Mouse (Mus musculus): ENCODE results near the gene Fgfr2.

The Fgfr2 gene

GRCm38 (mm10) chr7:132585695-132586491 lies 537.3 kb downstream of the Fgfr2 start:
- no peak for DNase-seq (ENCODE audit: low read depth, low spot score)

DNA sequence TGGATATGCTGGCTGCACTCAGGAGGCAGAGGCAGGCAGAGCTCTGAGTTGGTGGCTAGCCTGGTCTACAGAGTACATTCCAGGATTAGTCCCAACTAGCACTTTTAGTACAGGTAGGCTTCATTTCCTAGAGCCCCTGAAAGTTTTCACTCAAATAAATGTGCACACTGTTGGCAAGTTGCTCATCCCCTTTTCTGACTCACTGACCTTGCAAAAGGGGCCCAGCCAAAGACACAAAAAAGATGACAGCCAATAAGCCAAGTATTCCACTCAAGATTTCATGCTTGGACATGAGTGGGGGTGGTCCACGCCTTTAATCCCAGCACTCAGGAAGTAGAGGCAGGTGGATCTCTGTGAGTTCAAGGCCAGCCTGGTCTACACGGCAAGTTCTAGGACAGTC lies 541.7 kb downstream of the Fgfr2 start:
- DNase-seq (ENCODE audit: low read depth, low spot score), result no peak

- no peak for DNase-seq (ENCODE audit: low read depth, low spot score)
Observed at GRCm38 (mm10) chr7:132580511-132580910, 542.6 kb downstream of the Fgfr2 start.

- no peak for DNase-seq (ENCODE audit: low read depth, low spot score)
Observed at GRCm38 (mm10) chr7:132576891-132577290, 546.3 kb downstream of the Fgfr2 start.

DNA sequence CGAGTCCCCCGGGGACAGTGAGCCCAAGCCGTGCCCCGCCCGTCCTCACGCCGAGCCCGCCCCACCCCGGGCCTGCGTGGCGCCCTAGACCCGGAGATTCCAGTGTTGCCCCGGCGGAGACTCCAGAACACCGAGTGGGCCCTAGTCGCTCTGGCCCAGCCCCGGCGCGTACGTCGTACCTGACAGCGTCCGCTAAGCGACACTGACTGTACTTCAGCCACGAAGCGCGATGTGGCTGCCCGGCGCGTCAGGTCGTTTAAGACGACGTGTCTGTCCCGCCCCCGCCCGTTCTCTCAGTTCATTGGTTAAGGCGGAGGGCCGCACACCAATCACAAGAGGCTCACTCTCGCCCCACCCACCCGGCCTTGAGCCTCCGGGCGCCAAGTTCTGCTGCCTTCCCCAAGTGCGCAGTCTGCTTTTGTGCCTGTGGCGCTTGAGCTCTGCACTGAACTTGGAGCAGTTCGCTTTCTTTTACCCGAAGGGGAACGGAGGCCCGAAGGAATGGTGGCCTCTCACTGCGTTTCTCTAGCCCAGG lies 547.0 kb downstream of the Fgfr2 start, which contains the start of gene Oat:
Gene Oat, minus strand, starts transcription at position 283 of the 535 bp plus-strand sequence.
- peak; percentile 97 for DNase-seq (ENCODE audit: low read depth, low spot score)

- peak; percentile 92 for DNase-seq (ENCODE audit: low read depth, low spot score)
Observed at GRCm38 (mm10) chr7:132575623-132576022, 547.5 kb downstream of the Fgfr2 start.

DNA sequence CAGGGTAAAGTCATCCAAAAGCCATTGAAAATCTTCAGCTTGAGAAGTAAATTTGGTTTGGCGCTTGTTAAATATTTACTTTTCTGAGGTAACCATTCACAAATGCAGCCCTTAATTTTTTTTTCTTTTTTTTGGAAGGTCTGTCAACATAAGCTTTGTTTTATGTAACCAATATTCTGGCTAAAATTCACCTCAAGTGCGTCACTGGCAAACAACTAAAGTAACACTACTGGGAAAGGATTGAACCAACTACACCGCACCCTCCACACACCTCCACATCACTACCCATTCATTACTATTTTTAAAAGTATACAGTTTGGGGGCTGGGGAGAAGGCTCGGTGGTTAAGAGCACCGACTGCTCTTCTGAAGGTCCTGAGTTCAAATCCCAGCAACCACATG lies 548.5 kb downstream of the Fgfr2 start:
- DNase-seq (ENCODE audit: low read depth, low spot score), result no peak

DNA sequence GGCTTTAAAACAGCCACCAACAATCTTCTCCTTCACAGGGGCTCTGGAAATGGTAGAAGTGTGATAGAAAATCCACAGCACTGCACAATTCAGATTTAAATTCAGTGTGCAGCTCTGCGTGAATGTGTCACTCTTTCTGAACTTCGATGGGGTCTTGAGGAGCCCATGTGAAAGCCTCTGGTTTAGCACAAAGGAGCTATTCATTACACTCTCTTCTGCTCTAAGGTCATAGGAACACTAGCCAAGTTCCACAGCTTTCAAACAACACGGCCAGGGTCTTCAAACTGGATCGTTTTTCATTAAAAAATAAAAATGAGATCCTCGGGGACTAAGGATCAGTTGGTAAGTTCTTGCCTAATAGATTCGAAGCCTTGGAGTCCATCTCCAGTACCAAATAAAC lies 549.9 kb downstream of the Fgfr2 start:
- DNase-seq (ENCODE audit: low read depth, low spot score), result no peak

DNA sequence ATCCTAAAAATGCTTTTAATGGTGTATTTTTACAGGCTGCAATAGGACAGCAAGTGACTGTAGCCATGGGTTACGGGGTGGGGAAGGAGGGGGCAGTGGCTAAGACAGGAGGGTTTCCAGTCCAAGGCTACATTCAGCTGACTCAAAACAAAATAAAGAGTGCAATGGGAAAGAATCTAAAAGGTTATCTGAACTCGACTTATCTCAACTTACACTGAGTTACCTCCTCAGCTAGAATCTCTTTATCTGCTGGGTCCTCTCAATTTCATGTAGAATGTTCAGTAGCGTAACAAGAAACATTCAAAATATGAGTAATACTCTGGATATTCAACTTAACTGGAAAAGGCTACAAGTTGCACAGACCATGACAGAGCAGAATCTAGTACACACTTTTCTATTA lies 550.4 kb downstream of the Fgfr2 start:
- no peak for DNase-seq (ENCODE audit: low read depth, low spot score)

DNA sequence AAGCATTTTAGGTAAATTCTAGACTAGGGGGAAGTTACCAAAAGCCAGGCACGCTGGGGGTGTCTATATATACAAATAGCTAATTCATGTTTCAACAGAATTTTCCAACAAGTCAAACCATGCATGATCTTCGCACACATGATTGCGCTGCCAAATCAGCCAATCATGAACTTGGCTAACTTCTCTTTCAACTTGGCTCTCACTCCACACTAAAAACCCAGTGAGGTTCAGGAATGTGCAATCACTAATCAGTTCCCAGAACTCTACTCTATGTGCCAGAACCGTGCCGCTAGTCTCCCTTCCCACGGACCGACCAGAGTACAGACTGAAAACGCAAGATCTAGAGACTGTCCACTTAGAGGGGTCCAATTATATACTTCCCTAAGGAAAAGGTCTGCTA lies 551.7 kb downstream of the Fgfr2 start:
- DNase-seq (ENCODE audit: low read depth, low spot score), result no peak

GRCm38 (mm10) chr7:132570071-132570470 lies 553.1 kb downstream of the Fgfr2 start:
- no peak for DNase-seq (ENCODE audit: low read depth, low spot score)

DNA sequence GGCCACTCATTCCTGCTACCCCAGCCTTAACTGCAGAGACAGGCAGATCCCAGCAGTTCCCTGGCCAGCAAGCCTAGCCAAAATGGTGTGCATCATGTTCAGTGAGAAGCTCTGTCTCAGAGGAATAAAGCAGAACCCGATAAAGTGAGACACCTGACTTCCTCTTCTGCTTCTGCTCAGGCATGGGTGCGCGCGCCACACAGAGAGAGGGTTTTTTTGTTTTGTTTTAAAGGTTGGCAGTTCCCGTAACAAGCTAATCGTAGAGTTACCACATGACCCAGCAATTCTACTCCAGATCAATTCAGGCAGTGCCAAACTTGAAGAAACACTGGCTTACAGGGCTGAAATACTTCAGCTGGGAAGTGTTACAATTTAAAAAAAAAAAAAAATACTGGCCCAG lies 554.3 kb downstream of the Fgfr2 start:
- no peak for DNase-seq (ENCODE audit: low read depth, low spot score)

DNA sequence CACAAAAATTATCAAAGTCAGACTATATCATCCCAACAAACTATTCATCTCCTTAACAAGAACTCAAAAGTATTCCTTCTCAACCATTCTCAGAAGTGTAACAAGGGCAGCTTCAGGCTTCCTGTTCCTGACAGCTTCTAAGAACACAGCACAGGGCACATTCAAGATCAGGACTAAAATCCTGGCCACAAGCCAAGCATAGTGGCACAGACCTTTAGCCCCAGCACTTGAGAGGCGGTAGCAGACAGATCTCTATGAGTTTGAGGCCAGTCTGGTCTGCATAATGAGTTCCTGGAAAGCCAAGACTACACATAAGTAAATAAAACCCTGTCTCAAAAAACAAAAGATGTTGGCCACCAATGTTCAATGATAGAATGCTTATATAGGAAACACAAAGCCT lies 557.3 kb downstream of the Fgfr2 start:
- no peak for DNase-seq (ENCODE audit: low read depth, low spot score)

- no peak for DNase-seq (ENCODE audit: low read depth, low spot score)
Observed at GRCm38 (mm10) chr7:132559138-132559766, 563.9 kb downstream of the Fgfr2 start.

DNA sequence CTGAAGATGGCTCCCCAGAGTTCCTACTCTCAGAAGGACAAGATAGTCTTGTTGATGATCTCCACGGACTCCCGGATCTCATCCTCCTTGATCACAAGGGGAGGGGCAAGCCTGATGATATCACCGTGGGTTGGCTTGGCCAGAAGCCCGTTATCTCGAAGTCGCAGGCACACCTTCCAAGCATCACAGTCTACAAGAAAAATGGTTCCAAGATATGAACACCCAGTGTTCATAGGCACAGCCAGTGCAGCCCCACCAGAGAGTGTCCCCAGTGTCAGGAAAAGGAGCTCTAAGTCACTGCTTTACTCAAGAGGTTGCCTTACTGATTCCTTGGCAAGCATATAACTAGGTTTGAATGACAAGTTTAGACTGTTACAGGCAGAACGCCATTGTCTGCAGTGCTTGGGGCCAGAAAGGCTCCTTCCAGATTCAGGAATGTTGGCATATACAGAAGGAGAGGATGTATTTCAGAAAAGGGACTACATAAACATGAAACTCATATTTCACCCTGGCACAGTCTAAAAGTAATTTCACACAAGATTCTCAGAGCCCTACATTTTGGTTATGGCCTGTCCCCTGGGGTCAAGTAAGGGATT lies 564.9 kb downstream of the Fgfr2 start:
- DNase-seq (ENCODE audit: low read depth, low spot score), result no peak

GRCm38 (mm10) chr7:132556575-132556974 lies 566.6 kb downstream of the Fgfr2 start:
- no peak for DNase-seq (ENCODE audit: low read depth, low spot score)

GRCm38 (mm10) chr7:132555911-132556310 lies 567.2 kb downstream of the Fgfr2 start:
- no peak for DNase-seq (ENCODE audit: low read depth, low spot score)

- DNase-seq (ENCODE audit: low read depth, low spot score), result no peak
Observed at GRCm38 (mm10) chr7:132554091-132554490, 569.1 kb downstream of the Fgfr2 start.

GRCm38 (mm10) chr7:132551351-132552126 lies 571.6 kb downstream of the Fgfr2 start:
- DNase-seq (ENCODE audit: low read depth, low spot score), result peak; percentile 94

DNA sequence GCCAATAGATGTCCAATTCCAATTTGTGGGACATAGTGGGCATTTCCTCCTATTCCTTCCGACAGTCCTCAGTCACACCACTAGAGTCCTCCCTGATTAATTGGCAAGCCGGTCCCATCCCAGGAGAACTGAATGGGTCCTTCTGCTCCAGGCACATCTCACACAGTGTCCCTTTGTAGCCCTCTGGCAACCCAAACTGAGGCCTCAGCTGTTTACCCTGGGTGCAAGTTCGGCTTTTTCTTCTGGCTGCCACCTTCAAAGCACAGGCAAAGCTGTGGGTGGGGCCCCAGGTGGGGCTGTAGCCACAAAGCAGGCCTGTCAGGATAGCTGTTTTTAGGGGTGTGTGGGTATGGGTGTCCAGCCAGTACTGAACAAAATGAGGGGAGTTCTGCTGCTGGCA lies 576.0 kb downstream of the Fgfr2 start:
- no peak for DNase-seq (ENCODE audit: low read depth, low spot score)

GRCm38 (mm10) chr7:132542427-132542826 lies 580.7 kb downstream of the Fgfr2 start:
- DNase-seq (ENCODE audit: low read depth, low spot score), result no peak

DNA sequence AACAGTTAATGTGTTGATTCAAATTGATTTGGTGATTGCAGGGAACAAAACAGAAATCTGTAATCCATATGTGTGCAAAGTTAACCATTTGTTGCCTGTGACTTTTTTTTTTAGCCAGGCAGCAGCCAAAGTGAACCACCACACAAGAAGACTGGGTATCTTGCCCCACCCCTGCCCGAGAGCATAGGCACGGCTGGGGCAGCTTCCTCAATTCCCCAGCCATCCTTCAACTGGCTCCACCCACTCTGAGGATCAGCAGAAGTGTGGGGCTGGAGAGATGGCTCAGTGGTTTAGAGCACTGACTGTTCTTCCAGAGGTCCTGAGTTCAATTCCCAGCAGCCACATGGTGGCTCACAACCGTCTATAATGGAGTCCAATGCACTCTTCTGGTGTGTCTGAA lies 581.6 kb downstream of the Fgfr2 start:
- no peak for DNase-seq (ENCODE audit: low read depth, low spot score)
